Mouse (Mus musculus): Measurements from ENCODE around the gene Ate1. TPM values are rescaled to one million over a fixed set of nuclear protein-coding genes. Genes with fewer than 3 reads are reported as not detected.

Ate1 gene
- 70.6 and 72.9 TPM in 2 replicates for polyA plus RNA-seq (2014; fragmentation: Nextera tagmentation; extraction: Ambion mirVana)

- Histone ChIP-seq H3K36me3 (ENCODE audit: insufficient read depth) (0 out of 2 replicates have a peak, but pooled peaks cover 2% of the 10 kb centered on the region), H3K4me1 (ENCODE audit: insufficient read depth) (peaks cover 4% of the 10 kb centered on the region; the same call in 1 of the 2 replicates), H3K27me3 (ENCODE audit: insufficient read depth, low read length) (no peaks in the 10 kb centered on the region), H3K9ac (peak within 1 kb of the TSS; percentile 92), H3K4me3 (ENCODE audit: low read depth, low read length) (peak within 1 kb of the TSS; percentile 75), H3K27ac (ENCODE audit: low read depth) (peak within 1 kb of the TSS; percentile 95), H3K9me3 (ENCODE audit: low read depth, low read length) (no peaks in the 10 kb centered on the region), H3K4me2 (peak within 1 kb of the TSS; percentile 84)
- DNase-seq (no peak), ATAC-seq (ENCODE audit: insufficient read depth) (no peak)
- whole genome bisulfite sequencing, result 13% methylated on average over 20 of the region's 20 CpGs
- no peak for TF ChIP-seq CTCF (IDR thresholded peaks at IDR 0.05; ENCODE audit: low read depth)
Observed at GRCm38 (mm10) chr7:130520049-130520425, at the start of gene Ate1. TSS of gene Ate1 (minus strand) at chr7:130520369.

- Histone ChIP-seq H3K36me3 (ENCODE audit: insufficient read depth) (no peaks in the 10 kb centered on the region), H3K4me2 (no peak overlapping the region), H3K4me1 (ENCODE audit: insufficient read depth) (no peaks in the 10 kb centered on the region), H3K27me3 (ENCODE audit: insufficient read depth, low read length) (no peaks in the 10 kb centered on the region), H3K9me3 (ENCODE audit: low read depth, low read length) (no peaks in the 10 kb centered on the region), H3K4me3 (ENCODE audit: low read depth, low read length) (no peak overlapping the region), H3K27ac (ENCODE audit: low read depth) (no peak overlapping the region), H3K9ac (no peak overlapping the region)
- WGBS, result 21% methylated on average over 9 of the region's 9 CpGs
- DNase-seq, result no peak
- no peak for TF ChIP-seq CTCF (IDR thresholded peaks at IDR 0.05; ENCODE audit: low read depth)
- ATAC-seq (ENCODE audit: insufficient read depth), result no peak
Observed at GRCm38 (mm10) chr7:130568783-130569436, 48.7 kb upstream of the Ate1 start.

- DNase-seq, result no peak
- no peak for ATAC-seq (ENCODE audit: insufficient read depth)
- WGBS, result 67% methylated on average over 3 of the region's 3 CpGs
Observed at GRCm38 (mm10) chr7:130564596-130564995, 44.4 kb upstream of the Ate1 start.

GRCm38 (mm10) chr7:130563880-130564279 is 43.7 kb upstream of the Ate1 start:
- no peak overlapping the region for H3K4me3 ChIP-seq (ENCODE audit: low read depth, low read length)
- WGBS, result 52% methylated on average over 4 of the region's 4 CpGs
- H3K4me2 ChIP-seq, result no peak overlapping the region
- ATAC-seq (ENCODE audit: insufficient read depth) (no peak), DNase-seq (no peak)
- H3K4me1 ChIP-seq (ENCODE audit: insufficient read depth), result no peaks in the 10 kb centered on the region
- H3K36me3 ChIP-seq (ENCODE audit: insufficient read depth), result no peaks in the 10 kb centered on the region
- TF ChIP-seq CTCF (IDR thresholded peaks at IDR 0.05; ENCODE audit: low read depth), result no peak
- no peaks in the 10 kb centered on the region for H3K27me3 ChIP-seq (ENCODE audit: insufficient read depth, low read length)
- no peak overlapping the region for H3K27ac ChIP-seq (ENCODE audit: low read depth)
- H3K9me3 ChIP-seq (ENCODE audit: low read depth, low read length), result no peaks in the 10 kb centered on the region
- no peak overlapping the region for H3K9ac ChIP-seq

More at GRCm38 (mm10) chr7:130564596-130564995, 44.4 kb upstream of the Ate1 start:
- no peaks in the 10 kb centered on the region for H3K36me3 ChIP-seq (ENCODE audit: insufficient read depth)
- no peak overlapping the region for H3K4me2 ChIP-seq
- no peak for TF ChIP-seq CTCF (IDR thresholded peaks at IDR 0.05; ENCODE audit: low read depth)
- H3K27me3 ChIP-seq (ENCODE audit: insufficient read depth, low read length), result no peaks in the 10 kb centered on the region
- no peaks in the 10 kb centered on the region for H3K9me3 ChIP-seq (ENCODE audit: low read depth, low read length)
- H3K9ac ChIP-seq, result no peak overlapping the region
- H3K27ac ChIP-seq (ENCODE audit: low read depth), result no peak overlapping the region
- no peak overlapping the region for H3K4me3 ChIP-seq (ENCODE audit: low read depth, low read length)
- H3K4me1 ChIP-seq (ENCODE audit: insufficient read depth), result no peaks in the 10 kb centered on the region

- no peaks in the 10 kb centered on the region for H3K4me1 ChIP-seq (ENCODE audit: insufficient read depth)
- H3K4me2 ChIP-seq, result no peak overlapping the region
- no peak for TF ChIP-seq CTCF (IDR thresholded peaks at IDR 0.05; ENCODE audit: low read depth)
- no peak for ATAC-seq (ENCODE audit: insufficient read depth)
- no peak overlapping the region for H3K4me3 ChIP-seq (ENCODE audit: low read depth, low read length)
- WGBS, result 84% methylated on average over 4 of the region's 4 CpGs
- no peak overlapping the region for H3K9ac ChIP-seq
- H3K27me3 ChIP-seq (ENCODE audit: insufficient read depth, low read length), result no peaks in the 10 kb centered on the region
- H3K36me3 ChIP-seq (ENCODE audit: insufficient read depth), result no peaks in the 10 kb centered on the region
- DNase-seq, result no peak
- H3K27ac ChIP-seq (ENCODE audit: low read depth), result no peak overlapping the region
- H3K9me3 ChIP-seq (ENCODE audit: low read depth, low read length), result no peaks in the 10 kb centered on the region
Observed at GRCm38 (mm10) chr7:130563276-130563675, 43.1 kb upstream of the Ate1 start.

- H3K36me3 ChIP-seq (ENCODE audit: insufficient read depth), result no peaks in the 10 kb centered on the region
- H3K4me1 ChIP-seq (ENCODE audit: insufficient read depth), result no peaks in the 10 kb centered on the region
- no peaks in the 10 kb centered on the region for H3K27me3 ChIP-seq (ENCODE audit: insufficient read depth, low read length)
- H3K9ac ChIP-seq, result no peak overlapping the region
- 62% methylated on average over 1 of the region's 1 CpGs for WGBS
- no peak for TF ChIP-seq CTCF (IDR thresholded peaks at IDR 0.05; ENCODE audit: low read depth)
- no peak for DNase-seq
- no peak overlapping the region for H3K4me3 ChIP-seq (ENCODE audit: low read depth, low read length)
- H3K9me3 ChIP-seq (ENCODE audit: low read depth, low read length), result no peaks in the 10 kb centered on the region
- ATAC-seq (ENCODE audit: insufficient read depth), result no peak
- H3K27ac ChIP-seq (ENCODE audit: low read depth), result no peak overlapping the region
- H3K4me2 ChIP-seq, result no peak overlapping the region
Observed at GRCm38 (mm10) chr7:130560933-130561332, 40.8 kb upstream of the Ate1 start.

GRCm38 (mm10) chr7:130558592-130558991 is 38.4 kb upstream of the Ate1 start:
- no peak overlapping the region for H3K27ac ChIP-seq (ENCODE audit: low read depth)
- no peaks in the 10 kb centered on the region for H3K4me1 ChIP-seq (ENCODE audit: insufficient read depth)
- no peaks in the 10 kb centered on the region for H3K9me3 ChIP-seq (ENCODE audit: low read depth, low read length)
- no peak overlapping the region for H3K4me2 ChIP-seq
- no peaks in the 10 kb centered on the region for H3K27me3 ChIP-seq (ENCODE audit: insufficient read depth, low read length)
- DNase-seq (no peak), ATAC-seq (ENCODE audit: insufficient read depth) (no peak)
- no peaks in the 10 kb centered on the region for H3K36me3 ChIP-seq (ENCODE audit: insufficient read depth)
- H3K9ac ChIP-seq, result no peak overlapping the region
- no peak for TF ChIP-seq CTCF (IDR thresholded peaks at IDR 0.05; ENCODE audit: low read depth)
- H3K4me3 ChIP-seq (ENCODE audit: low read depth, low read length), result no peak overlapping the region
- 68% methylated on average over 4 of the region's 4 CpGs for WGBS

All from lung, embryonic 14.5 days (tissue).